Mouse (Mus musculus): ENCODE measurements around the gene Zdbf2. TPM values are rescaled to one million over a fixed set of nuclear protein-coding genes. Genes with fewer than 3 reads are reported as not detected.
"Not testable (repeated sequence)": the region's sequence is repeated elsewhere in the genome, so short reads cannot be mapped to it uniquely, and the experiment has no call there.

Zdbf2 gene
- total RNA-seq, 2 experiments from 2014 or later: 1.0 TPM

DNA sequence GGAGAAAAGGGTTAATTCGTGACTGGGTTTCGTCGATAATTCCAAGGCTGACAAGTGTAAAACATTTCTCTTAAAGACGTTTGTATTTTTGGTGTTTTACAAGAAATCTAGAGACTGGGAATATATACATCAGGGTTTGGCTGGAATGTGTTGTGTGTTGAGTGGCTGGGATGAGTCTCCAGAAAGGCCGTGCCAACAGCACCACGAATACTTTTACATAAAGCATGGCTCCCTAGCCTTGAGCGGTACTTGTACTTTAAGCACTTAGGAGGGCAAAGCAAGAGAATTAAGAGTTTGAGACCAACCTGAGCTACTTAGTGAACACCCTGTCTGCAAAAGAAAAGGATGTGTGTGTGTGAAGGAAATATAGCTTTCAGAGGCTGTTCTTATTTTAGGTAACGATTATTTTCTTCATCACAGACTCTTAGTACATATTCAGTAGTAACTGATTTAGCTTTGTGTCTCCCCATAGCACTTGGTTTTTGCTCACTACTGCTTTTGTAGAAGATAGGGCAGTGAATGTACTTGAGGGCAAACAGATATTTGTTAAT is 865 bp upstream of the Zdbf2 start:
- H3K4me3 ChIP-seq: no peak overlapping the region
- no peak for DNase-seq
- H3K27ac ChIP-seq: no peak overlapping the region
- intact Hi-C loops (cut with DNase I): no loop called here
- TF ChIP-seq CTCF (IDR thresholded peaks at IDR 0.05): no peak

DNA sequence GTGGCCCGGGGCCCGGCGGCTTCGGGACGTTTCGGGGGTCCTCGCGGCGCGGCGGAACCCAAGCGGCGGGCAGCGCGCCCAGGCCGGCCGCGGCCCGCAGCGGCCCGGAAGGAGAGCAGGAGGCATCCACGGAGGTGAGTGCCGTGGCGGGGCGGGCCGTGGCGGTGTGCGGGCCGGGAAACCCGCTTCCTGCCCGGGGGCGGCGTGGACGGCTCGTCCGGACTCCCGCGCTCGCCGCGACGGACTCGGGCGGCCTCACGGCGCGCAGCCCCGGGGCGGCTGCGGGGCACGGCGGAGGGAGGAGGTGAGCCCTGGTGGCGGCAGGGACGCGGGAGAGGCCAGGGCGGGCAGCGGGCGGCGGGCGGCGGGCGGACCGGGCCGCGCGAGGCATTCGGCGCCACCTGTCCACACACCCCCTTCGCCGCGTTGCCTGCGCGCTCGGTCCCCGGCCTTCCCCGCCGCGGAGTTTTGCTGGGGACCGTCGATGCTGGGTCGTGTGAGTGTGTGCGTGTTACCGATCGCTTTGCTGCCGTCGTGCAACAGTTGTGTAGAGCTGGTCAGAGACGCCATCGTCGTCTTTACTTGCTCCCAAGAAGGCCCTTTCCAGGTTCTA is 380 bp downstream of the Zdbf2 start:
- no peak overlapping the region for H3K27ac ChIP-seq
- intact Hi-C loops (cut with DNase I): no loop called here
- H3K4me3 ChIP-seq: peak overlapping the region; percentile 72
- DNase-seq: peak; percentile 27
- no peak for TF ChIP-seq CTCF (IDR thresholded peaks at IDR 0.05)

DNA sequence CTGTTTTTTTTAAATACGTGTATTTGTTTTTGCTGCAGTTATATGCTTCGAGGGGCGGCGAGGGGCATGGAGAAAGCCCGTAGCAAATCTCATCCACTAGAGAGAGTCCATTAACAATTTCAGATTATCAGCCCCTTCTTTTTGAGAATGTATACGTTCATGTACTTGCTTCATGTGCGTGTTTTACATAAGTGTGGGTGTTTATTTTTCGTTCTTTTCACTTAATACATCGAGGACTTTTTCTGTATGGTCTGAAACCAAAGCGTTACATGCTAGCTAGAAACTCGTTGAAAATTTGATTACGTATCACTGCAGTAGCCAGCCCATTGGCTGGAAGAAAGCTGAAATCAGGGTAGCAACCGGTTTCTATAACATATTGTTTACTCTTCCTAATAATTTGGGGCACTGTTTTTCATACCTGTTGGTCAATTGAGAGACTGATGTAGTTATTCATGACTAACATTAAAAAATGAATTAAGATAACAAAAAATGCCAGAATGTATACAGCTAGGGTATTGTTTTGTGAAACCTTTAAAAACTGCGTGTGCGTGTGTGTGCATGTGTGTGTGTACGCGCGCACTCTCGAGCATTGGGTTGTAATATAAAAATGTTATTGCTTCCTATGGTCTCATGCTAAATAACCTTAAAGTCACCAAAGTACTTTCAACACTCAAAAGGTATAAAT is 1.1 kb downstream of the Zdbf2 start:
- Histone ChIP-seq H3K27ac (no peak overlapping the region), H3K4me3 (peak overlapping the region; percentile 72)
- no peak for DNase-seq
- no peak for TF ChIP-seq CTCF (IDR thresholded peaks at IDR 0.05)
- intact Hi-C loops (cut with DNase I): no loop called here

DNA sequence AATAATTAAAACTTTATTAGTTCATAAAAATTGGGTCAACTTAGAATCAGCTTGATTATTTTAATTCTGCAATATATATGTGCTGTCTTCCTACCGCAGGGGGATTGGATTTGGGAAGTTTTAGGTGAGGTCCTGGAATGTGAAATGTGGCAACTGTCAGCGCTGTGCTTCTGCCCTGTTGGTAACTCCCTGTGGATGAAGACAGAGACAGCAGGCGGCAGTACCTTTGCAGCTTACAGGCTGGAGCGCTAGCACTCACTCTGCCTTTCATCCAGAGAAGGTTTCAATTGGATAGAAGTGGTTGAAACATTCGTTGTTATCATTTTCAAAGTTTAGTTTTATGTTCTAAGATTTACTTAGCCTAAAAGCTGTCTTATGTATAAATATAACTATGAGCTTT is 5.0 kb downstream of the Zdbf2 start:
- no peak for DNase-seq
- Histone ChIP-seq H3K4me3 (no peak overlapping the region), H3K27ac (no peak overlapping the region)
- intact Hi-C loops (cut with DNase I): no loop called here
- TF ChIP-seq CTCF (IDR thresholded peaks at IDR 0.05): peak; percentile 20; the same call in 1 of the 2 replicates

DNA sequence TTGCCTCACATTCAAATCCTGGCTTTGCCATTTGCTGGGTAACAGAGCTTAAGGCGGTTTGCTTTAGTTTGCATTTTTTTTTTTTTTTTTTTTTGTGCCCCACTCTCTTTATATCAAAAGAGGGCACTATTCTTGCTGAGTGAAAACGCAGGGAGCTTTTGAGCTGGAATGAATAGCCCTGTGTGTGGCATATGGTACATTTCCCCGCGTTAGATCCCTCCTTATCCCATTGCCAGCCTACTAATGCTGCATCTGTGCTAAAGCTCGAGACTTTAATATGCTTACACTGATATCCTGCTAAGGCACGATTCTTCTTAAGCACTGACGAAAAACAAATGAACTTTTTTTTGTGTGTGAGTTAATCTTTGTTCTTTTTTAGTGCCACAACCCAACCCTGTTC is 20.9 kb downstream of the Zdbf2 start:
- Histone ChIP-seq H3K4me3 (no peak overlapping the region), H3K27ac (no peak overlapping the region)
- intact Hi-C loops (cut with DNase I): no loop called here
- DNase-seq: no peak
- no peak for TF ChIP-seq CTCF (IDR thresholded peaks at IDR 0.05)

DNA sequence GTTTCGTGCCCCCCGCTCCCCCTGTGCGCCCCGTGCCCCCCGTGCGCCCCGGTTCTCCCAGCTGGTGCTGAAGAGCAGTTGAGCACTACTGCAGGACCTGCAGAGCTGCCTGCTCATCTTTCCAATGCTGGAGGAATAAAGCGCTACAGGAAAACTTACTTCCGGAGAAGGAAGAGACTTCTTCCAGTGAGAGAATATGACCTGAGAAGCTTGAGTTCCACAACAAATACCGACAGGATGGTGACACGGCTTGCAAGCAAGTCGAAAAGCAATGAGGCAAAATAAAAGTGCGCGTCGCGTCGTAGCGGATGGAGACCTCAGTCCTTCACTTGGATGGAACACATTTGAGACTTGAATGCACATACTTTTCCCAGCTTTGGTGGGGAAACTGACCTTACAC is 36.6 kb downstream of the Zdbf2 start:
- no peak for TF ChIP-seq CTCF (IDR thresholded peaks at IDR 0.05)
- no peak for DNase-seq
- intact Hi-C loops (cut with DNase I): no loop called here
- no peak overlapping the region for H3K27ac ChIP-seq
- H3K4me3 ChIP-seq: no peak overlapping the region

DNA sequence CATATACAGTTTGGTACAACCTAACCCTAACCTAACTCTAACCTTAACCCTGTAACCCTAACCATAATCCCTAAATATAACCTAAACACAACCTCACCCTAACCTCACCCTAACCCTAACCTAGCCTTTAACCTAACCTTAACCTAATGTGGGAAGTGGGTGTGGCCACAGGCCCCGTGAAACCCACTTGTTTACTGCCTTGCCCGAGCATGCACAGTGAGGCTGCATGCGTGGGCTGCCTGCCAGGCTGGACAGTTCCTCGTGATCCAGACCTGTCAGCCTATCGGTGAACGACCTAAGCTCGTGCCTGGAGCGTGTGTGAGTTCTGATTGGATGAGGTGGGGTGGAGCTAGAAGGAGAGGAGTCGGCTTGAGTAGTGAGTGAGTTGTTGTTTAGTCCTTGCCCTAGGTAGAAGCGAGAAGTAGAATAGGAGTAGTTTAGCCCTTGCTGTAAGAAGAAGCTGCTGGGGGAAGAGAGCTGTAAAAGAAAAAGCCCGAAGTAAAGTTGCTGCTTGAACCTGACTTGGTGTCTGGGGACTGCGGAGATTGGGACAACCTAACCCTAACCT is 50.6 kb downstream of the Zdbf2 start:
- H3K4me3 ChIP-seq; intact Hi-C loops (cut with DNase I); DNase-seq; H3K27ac ChIP-seq: not testable (repeated sequence)

Small RNAs within 50 kb of the gene (microRNA-seq; reads per million reads assigned to microRNA genes)
- not detected for gene Gm24513

Other genes with a start within 250 kb of the Zdbf2 start
- gene Ino80d, start 158.6 kb upstream of the Zdbf2 start, total RNA-seq (2021): 10 to 100 TPM; 14.0 to 14.6 TPM
- gene Eef1b2, start 96.4 kb upstream of the Zdbf2 start, total RNA-seq (2021): 100 to 1,000 TPM; 311 to 425 TPM
- 100 to 1,000 TPM; 323 to 475 TPM for gene Ndufs1, start 96.4 kb upstream of the Zdbf2 start, total RNA-seq (2021)
- gene Gpr1, start 58.7 kb upstream of the Zdbf2 start, total RNA-seq (2021): under 1 TPM; 0.56 to 0.64 TPM
- gene Adam23, start 172.6 kb downstream of the Zdbf2 start, total RNA-seq (2021): 1 to 10 TPM in 1 of 2 experiments, under 1 TPM in 1; 0.59 to 1.6 TPM